In the genomic region with DNA sequence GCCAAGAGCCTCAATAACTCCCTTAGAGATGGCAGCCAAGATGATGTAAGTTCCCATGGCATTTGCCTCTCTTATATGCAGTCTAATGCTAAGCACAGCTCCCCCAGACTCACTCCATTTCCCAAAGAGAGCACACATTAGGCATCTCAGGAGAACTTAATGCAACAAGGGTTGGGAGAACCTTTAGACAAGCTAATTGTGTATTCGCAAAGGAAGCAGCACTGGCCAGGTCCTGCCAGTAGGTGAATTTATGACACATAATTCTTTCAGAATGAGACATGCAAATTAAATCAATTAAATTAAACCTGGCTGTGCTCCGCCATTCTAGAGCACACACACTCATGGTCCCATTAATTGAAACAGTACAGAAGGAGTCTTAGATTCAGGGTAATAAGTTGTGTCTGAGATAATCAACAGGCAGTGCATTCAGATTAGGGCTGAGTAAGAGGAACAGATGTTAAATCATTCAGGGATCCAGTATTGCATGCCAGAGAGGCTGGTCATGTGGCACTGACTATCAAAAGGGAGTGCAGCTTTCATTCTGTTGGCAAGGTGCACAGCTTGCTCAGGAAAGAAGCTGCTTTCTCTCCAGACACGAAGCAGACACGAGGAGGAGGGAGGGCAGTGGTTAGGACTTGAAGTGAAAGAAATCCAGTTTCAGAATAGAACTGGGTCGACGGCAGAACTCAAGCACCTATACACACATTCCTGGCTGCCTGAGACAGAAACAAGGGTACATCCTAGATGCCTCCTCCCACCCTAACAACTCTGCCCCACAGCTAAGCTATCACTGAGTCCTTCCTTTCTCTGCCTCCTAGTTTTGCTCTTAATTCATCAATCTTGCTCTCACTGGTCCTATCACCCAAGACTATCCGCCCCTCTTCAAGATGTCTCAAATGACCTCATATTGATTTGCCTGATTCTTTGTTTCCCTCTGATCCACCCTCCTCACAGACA, we compare ENCODE assay signal across 11 mouse cellular contexts.
DNase-seq lines count a peak whose midpoint lies in the region; ATAC-seq lines count a peak whose summit lies in the region.
"Had no signal": no experiment of that assay in that cellular context is flagged by ENCODE, and none has a peak within 500 bp of the region (broad histone marks: within the 10 kb centered on the region; RNA-seq: fewer than 3 reads in every experiment).

No protein-coding gene starts in this region.

- no peaks in the 10 kb centered on the region for H3K4me1 ChIP-seq in hindbrain, embryonic 14.5 days (replicated peaks; ENCODE audit: control insufficient read depth, insufficient read depth, low read length)
- no peaks in the 10 kb centered on the region for H3K4me1 ChIP-seq in hindbrain, embryonic 11.5 days (replicated peaks; ENCODE audit: control insufficient read depth, insufficient read depth, low read length)
- H3K4me1 ChIP-seq: embryonic facial prominence, embryonic 13.5 days; liver, embryonic 13.5 days had no signal

- H3K27ac ChIP-seq in hindbrain, embryonic 14.5 days: no peak overlapping the region
- no peak overlapping the region for H3K27ac ChIP-seq in hindbrain, embryonic 11.5 days (ENCODE audit: low read depth, low read length)
- H3K27ac ChIP-seq: embryonic facial prominence, embryonic 13.5 days; liver, embryonic 13.5 days had no signal

- peak; percentile 27; the same call in 1 of the 2 replicates for ATAC-seq in hindbrain, embryonic 14.5 days (ENCODE audit: low FRiP score)
- no peak for ATAC-seq in hindbrain, embryonic 11.5 days (ENCODE audit: low FRiP score)
- no peak for ATAC-seq in granulocyte monocyte progenitor cell, adult 5-6 weeks (replicated peaks; ENCODE audit: poor library complexity, severe bottlenecking)

- no peak overlapping the region for H3K4me3 ChIP-seq in hindbrain, embryonic 14.5 days (replicated peaks; ENCODE audit: low read length)
- no peak overlapping the region for H3K4me3 ChIP-seq in hindbrain, embryonic 11.5 days (ENCODE audit: low read depth, low read length)
- H3K4me3 ChIP-seq: embryonic facial prominence, embryonic 13.5 days; liver, embryonic 13.5 days had no signal

- no peaks in the 10 kb centered on the region for H3K36me3 ChIP-seq in hindbrain, embryonic 14.5 days (replicated peaks; ENCODE audit: control insufficient read depth, insufficient read depth)
- H3K36me3 ChIP-seq in hindbrain, embryonic 11.5 days (ENCODE audit: control insufficient read depth, insufficient read depth, low read length): no peaks in the 10 kb centered on the region
- H3K36me3 ChIP-seq: embryonic facial prominence, embryonic 13.5 days; G1E; liver, embryonic 13.5 days had no signal

- no peak for DNase-seq in hindbrain, embryonic 14.5 days (ENCODE audit: low spot score)
- DNase-seq in hindbrain, embryonic 11.5 days (ENCODE audit: low spot score): no peak
- DNase-seq in adrenal gland, postnatal 25 days: peak; percentile 6
- peak; percentile 25 to 50 for DNase-seq in heart, adult 9 months (ENCODE audit: low spot score in 2 of 2)
- DNase-seq in left cerebral cortex, postnatal 36 days (ENCODE audit: low spot score in 2 of 2): peak; percentile 48 to 62
- no peak for DNase-seq in B cell, adult 2 months
- DNase-seq in urinary bladder, postnatal 10 days (ENCODE audit: low spot score): no peak
- DNase-seq: liver, embryonic 13.5 days had no signal

- H3K27me3 ChIP-seq in hindbrain, embryonic 14.5 days (ENCODE audit: control insufficient read depth, insufficient read depth, low read length): no peaks in the 10 kb centered on the region
- H3K27me3 ChIP-seq in hindbrain, embryonic 11.5 days (ENCODE audit: control insufficient read depth, insufficient read depth, low read length): no peaks in the 10 kb centered on the region
- H3K27me3 ChIP-seq: embryonic facial prominence, embryonic 13.5 days; liver, embryonic 13.5 days had no signal

- no peaks in the 10 kb centered on the region for H3K9me3 ChIP-seq in hindbrain, embryonic 14.5 days (ENCODE audit: control insufficient read depth, low read length)
- H3K9me3 ChIP-seq in hindbrain, embryonic 11.5 days (ENCODE audit: control insufficient read depth, low read length): no peaks in the 10 kb centered on the region
- H3K9me3 ChIP-seq: embryonic facial prominence, embryonic 13.5 days; G1E; liver, embryonic 13.5 days had no signal

- 73% methylated on average over 7 of the region's 7 CpGs for WGBS in hindbrain, embryonic 14.5 days
- WGBS in hindbrain, embryonic 11.5 days: 85% methylated on average over 7 of the region's 7 CpGs

- intact Hi-C loops in left cerebral cortex, postnatal 36 days (cut with DNase I): no loop called here

- no peak overlapping the region for H3K9ac ChIP-seq in hindbrain, embryonic 14.5 days
- H3K9ac ChIP-seq in hindbrain, embryonic 11.5 days (ENCODE audit: low read depth, low read length): no peak overlapping the region
- H3K9ac ChIP-seq: embryonic facial prominence, embryonic 13.5 days; liver, embryonic 13.5 days had no signal

- H3K4me2 ChIP-seq in hindbrain, embryonic 14.5 days (replicated peaks): no peak overlapping the region
- H3K4me2 ChIP-seq in hindbrain, embryonic 11.5 days (replicated peaks; ENCODE audit: low read depth, low read length): no peak overlapping the region
- H3K4me2 ChIP-seq: embryonic facial prominence, embryonic 13.5 days; liver, embryonic 13.5 days had no signal

Comparison
In these comparisons a context has a peak if more than half of its experiments do, and no peak if none do; other contexts are left out.
1. DNase-seq: peak in adrenal gland, postnatal 25 days (single experiment), heart, adult 9 months (2 of 2) and left cerebral cortex, postnatal 36 days (2 of 2); none in hindbrain, embryonic 14.5 days (single experiment), hindbrain, embryonic 11.5 days (single experiment), B cell, adult 2 months (0 of 2) and urinary bladder, postnatal 10 days (single experiment).